Mouse (Mus musculus) liver, adult 2 months (tissue): ENCODE results near the gene Rps6ka2. TPM values are rescaled to one million over a fixed set of nuclear protein-coding genes. Genes with fewer than 3 reads are reported as not detected.

ENCODE experiments used
- DNase-seq: peaks from one replicate; pipeline ENCODE4 v3.0.0-alpha.2; 2011; ENCODE audit warnings: low read depth, low spot score; ENCODE audit errors: extremely low read depth
- H3K27ac ChIP-seq: fragments of 200-500 bp; replicated peaks from 2 replicates; pipeline ENCODE4 v1.5.1; 2012; ENCODE audit warnings: low read depth, mild to moderate bottlenecking, control low read depth, inconsistent platforms, low read length; ENCODE audit not compliant: insufficient read depth
- H3K27me3 ChIP-seq: fragments of 200-500 bp; 2 replicates; pipeline ENCODE4 v1.6.1; 2012; ENCODE audit warnings: mild to moderate bottlenecking, moderate library complexity, low read length, inconsistent platforms; ENCODE audit not compliant: control insufficient read depth, insufficient read depth
- H3K36me3 ChIP-seq: fragments of 200-500 bp; 2 replicates; pipeline ENCODE4 v1.6.1; 2012; ENCODE audit warnings: low read length, inconsistent platforms; ENCODE audit not compliant: control insufficient read depth, insufficient read depth
- H3K4me1 ChIP-seq: fragments of 200-500 bp; 2 replicates; pipeline ENCODE4 v1.6.1; 2011; ENCODE audit warnings: low read length; ENCODE audit not compliant: control insufficient read depth, insufficient read depth
- H3K4me3 ChIP-seq: fragments of 200-500 bp; 2 replicates; pipeline ENCODE4 v1.5.1; 2011; ENCODE audit warnings: low read depth, mild to moderate bottlenecking, control low read depth, low read length, moderate library complexity; ENCODE audit not compliant: insufficient read depth
- H3K79me2 ChIP-seq: fragments of 200-500 bp; 2 replicates; pipeline ENCODE4 v1.6.1; 2012; ENCODE audit warnings: inconsistent platforms, mild to moderate bottlenecking, low read length, moderate library complexity; ENCODE audit not compliant: control insufficient read depth, insufficient read depth
- H3K9ac ChIP-seq: fragments of 200-500 bp; 2 replicates; pipeline ENCODE4 v1.6.1; 2012; ENCODE audit warnings: low read depth, mild to moderate bottlenecking, control low read depth, inconsistent platforms, low read length
- CTCF ChIP-seq: fragments of 200-500 bp; IDR thresholded peaks from 2 replicates; pipeline ENCODE4 v1.5.1; 2011; ENCODE audit warnings: low read depth, low read length, control low read depth
- POLR2A ChIP-seq: fragments of 200-500 bp; IDR thresholded peaks from 2 replicates; pipeline ENCODE4 v1.6.1; 2011; ENCODE audit warnings: low read length, control low read depth; ENCODE audit not compliant: insufficient read depth; ENCODE audit errors: extremely low read depth
- WGBS: fragments of 180-500 bp; shearing (Covaris S2); methylation state at CpG from one replicate; pipeline ENCODE4 v1.1.7; 2018; 5-methylcytosine and 5-hydroxymethylcytosine counted together
- polyA plus RNA-seq: library from polyadenylated mRNA; depleted of rRNA; stranded (reverse); fragments of >200 nt; gene quantifications from 2 replicates; pipeline ENCODE4 v1.2.3, GENCODE M21; 2012
- total RNA-seq: library from RNA; depleted of rRNA; stranded (reverse); fragments of >200 nt; gene quantifications from 2 replicates; pipeline ENCODE4 v1.2.3, GENCODE M21; 2014

Gene Rps6ka2
- total and polyA plus RNA-seq, 2 experiments: 0.72 to 0.74 TPM

GRCm38 (mm10) chr17:7211893-7212292 lies 42.0 kb downstream of the Rps6ka2 start:
- Histone ChIP-seq H3K27me3 (no peaks in the 10 kb centered on the region), H3K9ac (no peak overlapping the region), H3K79me2 (no peaks in the 10 kb centered on the region), H3K4me1 (no peaks in the 10 kb centered on the region), H3K4me3 (no peak overlapping the region), H3K27ac (no peak overlapping the region), H3K36me3 (no peaks in the 10 kb centered on the region)
- TF ChIP-seq CTCF: no peak
- no peak for TF ChIP-seq POLR2A
- DNase-seq: no peak
- WGBS: 79% methylated on average over 4 of the region's 4 CpGs

GRCm38 (mm10) chr17:7213214-7213613 lies 43.3 kb downstream of the Rps6ka2 start:
- TF ChIP-seq CTCF (no peak), POLR2A (no peak)
- Histone ChIP-seq H3K9ac (no peak overlapping the region), H3K27me3 (no peaks in the 10 kb centered on the region), H3K4me3 (no peak overlapping the region), H3K4me1 (no peaks in the 10 kb centered on the region), H3K79me2 (no peaks in the 10 kb centered on the region), H3K27ac (no peak overlapping the region), H3K36me3 (no peaks in the 10 kb centered on the region)
- no peak for DNase-seq
- 62% methylated on average over 2 of the region's 2 CpGs for WGBS

GRCm38 (mm10) chr17:7214061-7214460 lies 44.1 kb downstream of the Rps6ka2 start:
- no peak overlapping the region for H3K27ac ChIP-seq

GRCm38 (mm10) chr17:7217791-7218329 lies 47.9 kb downstream of the Rps6ka2 start:
- 81% methylated on average over 11 of the region's 11 CpGs for WGBS
- Histone ChIP-seq H3K4me3 (no peak overlapping the region), H3K27ac (no peak overlapping the region), H3K9ac (no peak overlapping the region), H3K4me1 (no peaks in the 10 kb centered on the region), H3K79me2 (no peaks in the 10 kb centered on the region), H3K27me3 (no peaks in the 10 kb centered on the region), H3K36me3 (no peaks in the 10 kb centered on the region)
- no peak for DNase-seq
- TF ChIP-seq CTCF: no peak

More at GRCm38 (mm10) chr17:7214061-7214460, 44.1 kb downstream of the Rps6ka2 start:
- Histone ChIP-seq H3K9ac (no peak overlapping the region), H3K79me2 (no peaks in the 10 kb centered on the region), H3K27me3 (no peaks in the 10 kb centered on the region), H3K36me3 (no peaks in the 10 kb centered on the region), H3K4me1 (no peaks in the 10 kb centered on the region), H3K4me3 (no peak overlapping the region)
- DNase-seq: no peak
- 89% methylated on average over 3 of the region's 3 CpGs for WGBS
- TF ChIP-seq POLR2A (no peak), CTCF (no peak)

- H3K9ac ChIP-seq: no peak overlapping the region
- no peak for DNase-seq
- TF ChIP-seq POLR2A (no peak), CTCF (no peak)
- H3K27ac ChIP-seq: no peak overlapping the region
- H3K27me3 ChIP-seq: no peaks in the 10 kb centered on the region
- no peaks in the 10 kb centered on the region for H3K4me1 ChIP-seq
- H3K4me3 ChIP-seq: no peak overlapping the region
- 87% methylated on average over 9 of the region's 9 CpGs for WGBS
- no peaks in the 10 kb centered on the region for H3K79me2 ChIP-seq
- no peaks in the 10 kb centered on the region for H3K36me3 ChIP-seq
These were observed 48.5 kb downstream of the Rps6ka2 start for GRCm38 (mm10) chr17:7218396-7218795.

GRCm38 (mm10) chr17:7219044-7219718 lies 49.3 kb downstream of the Rps6ka2 start:
- no peak for TF ChIP-seq POLR2A
- no peak for TF ChIP-seq CTCF
- no peak overlapping the region for H3K9ac ChIP-seq

More at GRCm38 (mm10) chr17:7219044-7219718, 49.3 kb downstream of the Rps6ka2 start:
- no peaks in the 10 kb centered on the region for H3K36me3 ChIP-seq
- no peak overlapping the region for H3K27ac ChIP-seq
- H3K79me2 ChIP-seq: no peaks in the 10 kb centered on the region
- no peaks in the 10 kb centered on the region for H3K4me1 ChIP-seq
- DNase-seq: no peak
- H3K27me3 ChIP-seq: no peaks in the 10 kb centered on the region
- WGBS: 61% methylated on average over 11 of the region's 11 CpGs
- no peak overlapping the region for H3K4me3 ChIP-seq
